Mouse (Mus musculus): ENCODE measurements around the gene Ass1.
A peak's percentile ranks its signal among the peaks of the same experiment; 100 is the strongest.
"Not testable (repeated sequence)": the region's sequence is repeated elsewhere in the genome, so short reads cannot be mapped to it uniquely, and the experiment has no call there.

The Ass1 gene

DNA sequence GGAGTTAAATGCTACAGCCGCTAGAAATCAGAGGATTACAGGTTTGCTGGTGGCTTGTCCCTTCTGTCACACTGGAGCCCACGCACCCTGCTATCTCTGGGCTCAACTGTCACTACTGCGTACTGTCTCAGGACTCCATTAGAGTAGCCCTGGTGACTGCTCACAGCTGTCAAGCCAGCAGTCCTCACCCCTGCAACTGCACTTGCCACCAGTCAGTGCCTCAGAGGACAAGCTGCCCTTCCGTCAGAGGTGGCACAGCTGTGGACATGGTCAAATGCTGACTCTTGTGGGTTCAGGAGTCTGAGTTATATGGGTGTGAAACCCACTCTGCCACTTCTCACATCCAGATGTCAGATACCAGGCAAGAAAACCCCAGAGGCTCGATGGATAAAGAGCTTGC, 68.7 kb downstream of the Ass1 start:
- no peak for DNase-seq (ENCODE audit: low read depth)

DNA sequence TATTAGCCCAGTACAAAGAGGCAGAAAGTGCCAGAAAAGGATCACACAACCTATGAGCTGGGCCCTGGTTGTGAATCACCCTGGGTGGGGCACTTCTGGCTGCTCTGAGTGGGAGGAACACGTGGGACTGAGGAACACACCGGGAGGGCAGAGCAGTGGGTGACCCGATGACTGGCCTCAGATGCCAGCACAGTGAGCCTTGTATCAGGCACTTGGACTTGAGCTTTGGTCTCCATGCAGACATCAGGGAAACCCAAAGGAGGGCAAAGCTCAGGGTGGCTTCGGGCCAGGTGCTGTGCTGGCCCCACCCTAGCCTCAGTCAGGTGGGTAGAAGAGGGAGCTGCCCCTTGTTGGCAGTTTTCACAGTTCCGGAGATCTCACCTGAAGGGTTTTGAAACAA, 71.6 kb downstream of the Ass1 start:
- peak; percentile 18 for DNase-seq (ENCODE audit: low read depth)

DNA sequence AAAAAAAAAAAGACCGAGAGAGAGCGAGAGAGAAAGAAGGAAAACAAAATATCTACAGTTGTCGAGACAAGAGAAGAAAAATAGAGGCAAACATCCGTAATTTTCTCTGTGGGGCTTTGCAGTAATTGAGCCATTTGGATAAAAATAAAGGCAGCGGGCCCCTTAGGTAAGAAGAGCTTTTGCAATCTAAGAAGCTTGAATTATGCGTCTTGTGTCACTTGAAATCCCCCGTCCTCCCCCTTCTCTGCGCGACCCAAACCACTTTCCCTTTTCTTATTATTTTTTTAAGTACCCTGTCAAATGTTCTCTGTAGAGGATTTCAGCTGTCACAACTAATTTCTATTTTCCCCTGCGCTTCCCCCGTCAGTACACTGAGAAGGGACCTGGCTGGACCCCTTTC, 77.7 kb downstream of the Ass1 start:
- DNase-seq (ENCODE audit: low read depth) = no peak

GRCm38 (mm10) chr2:31550503-31550902, 80.5 kb downstream of the Ass1 start:
- no peak for DNase-seq (ENCODE audit: low read depth)

DNA sequence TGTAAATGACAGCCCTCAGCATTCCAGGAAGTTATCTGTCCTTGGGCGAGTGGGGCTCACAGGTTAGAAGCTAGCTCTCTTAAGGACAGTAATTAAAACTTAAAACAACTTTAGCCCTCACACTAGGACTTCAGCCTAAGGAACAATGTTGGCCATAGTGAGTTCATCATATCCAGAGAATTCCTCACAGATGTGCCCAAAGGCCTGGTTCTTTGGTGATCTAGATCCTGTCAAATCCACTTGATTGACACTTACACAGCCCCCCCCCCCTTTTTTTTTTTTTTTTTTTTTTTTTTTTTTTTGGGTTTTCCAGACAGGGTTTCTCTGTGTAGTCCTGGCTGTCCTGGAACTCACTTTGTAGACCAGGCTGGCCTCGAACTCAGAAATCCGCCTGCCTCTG, 81.3 kb downstream of the Ass1 start:
- DNase-seq (ENCODE audit: low read depth) = not testable (repeated sequence)

DNA sequence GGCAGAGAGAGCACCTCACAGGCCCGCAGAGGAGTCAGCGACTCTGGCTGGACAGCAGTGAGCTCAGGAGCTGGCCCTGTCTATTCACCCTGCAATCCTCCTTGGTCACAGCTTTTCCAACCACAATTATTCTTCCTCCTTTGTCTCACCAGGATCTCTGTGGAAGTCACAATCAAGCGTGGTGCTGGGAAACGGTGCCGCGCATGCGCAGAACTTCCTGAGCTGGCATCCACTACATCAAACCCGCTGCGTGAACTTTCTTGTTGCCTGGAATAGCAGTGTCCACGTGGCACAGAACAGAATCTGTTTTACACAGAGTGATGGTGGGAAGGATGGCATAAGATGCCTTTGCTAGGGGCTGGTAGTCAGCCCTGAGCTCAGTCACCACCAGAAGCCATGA, 82.0 kb downstream of the Ass1 start:
- no peak for DNase-seq (ENCODE audit: low read depth)

DNA sequence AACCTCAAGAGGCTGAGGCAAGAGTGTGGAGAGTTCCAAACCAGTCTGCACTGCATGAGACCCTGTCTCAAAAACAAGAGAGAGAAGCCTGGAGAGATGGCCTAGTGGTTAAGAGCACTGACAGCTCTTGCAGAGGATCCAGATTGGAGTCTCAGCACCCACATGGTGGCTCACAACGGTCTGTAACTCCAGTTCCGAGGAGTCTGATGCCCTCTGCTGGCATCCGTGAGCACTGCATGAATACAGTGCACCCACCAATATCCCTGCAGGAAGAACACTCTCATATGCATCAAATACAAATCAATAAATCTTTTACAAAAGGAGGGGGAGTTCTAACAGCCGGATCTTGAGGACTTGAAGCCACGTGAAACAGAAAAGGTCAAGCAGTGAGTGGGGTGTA, 84.6 kb downstream of the Ass1 start:
- no peak for DNase-seq (ENCODE audit: low read depth)

All from fibroblast of lung, adult 2 months (primary cell).